Mouse (Mus musculus) megakaryocyte-erythroid progenitor cell, adult 5-6 weeks (primary cell): Measurements from ENCODE around the gene Ptrh1. TPM values are rescaled to one million over a fixed set of nuclear protein-coding genes. Genes with fewer than 3 reads are reported as not detected.

Experiments used
- ATAC-seq: replicated peaks from 2 replicates; pipeline ENCODE4 v1.8.0; 2016; ENCODE audit warnings: mild to moderate bottlenecking, inconsistent platforms; ENCODE audit not compliant: severe bottlenecking, poor library complexity, low FRiP score, low TSS enrichment
- total RNA-seq, 2 experiments: library from RNA; stranded (forward) in 1 of 2; stranded (reverse) in 1 of 2; fragments of 200-1000, 215-1000 nt in 1 of 2; fragments of >200 nt in 1 of 2; fragmentation: Nextera tagmentation in 1 of 2; gene quantifications; 2 replicates each; pipeline ENCODE4 v1.2.3; 2014 to 2017

Ptrh1 gene
- 5.2 and 6.9 TPM in 2 replicates for total RNA-seq (2014; fragmentation: Nextera tagmentation)
- total RNA-seq (2017): 0.46 and 3.9 TPM in 2 replicates

GRCm38 (mm10) chr2:32775359-32776074 lies at the start of gene Ptrh1, which contains the start of gene Ttc16:
TSS of gene Ptrh1 (plus strand) at chr2:32775786.
TSS of gene Ttc16 (minus strand) at chr2:32775633.
- peak; percentile 94 for ATAC-seq

DNA sequence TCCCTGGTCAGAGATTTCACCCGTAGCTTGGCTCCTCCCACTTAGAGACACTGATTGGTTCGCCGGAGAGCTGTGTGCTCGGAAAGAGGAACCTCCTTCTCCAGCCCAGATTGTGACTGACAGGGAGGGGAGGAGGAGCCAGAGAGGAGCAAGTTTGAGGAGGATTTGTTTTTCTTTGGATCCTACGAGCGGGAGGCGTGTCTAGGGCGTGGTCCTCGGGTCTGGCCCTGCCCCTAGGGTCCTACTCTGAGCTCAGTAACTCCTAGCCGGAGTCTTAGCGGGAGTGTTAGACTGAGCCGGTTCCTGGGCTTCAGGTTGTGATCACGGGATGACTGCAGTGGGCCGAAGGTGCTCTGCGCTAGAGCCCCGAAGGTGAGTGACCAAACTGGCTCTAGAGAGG lies 48.2 kb upstream of the Ptrh1 start:
- peak; percentile 99 for ATAC-seq

- ATAC-seq: no peak
These were observed 47.1 kb upstream of the Ptrh1 start for GRCm38 (mm10) chr2:32728463-32728862.

DNA sequence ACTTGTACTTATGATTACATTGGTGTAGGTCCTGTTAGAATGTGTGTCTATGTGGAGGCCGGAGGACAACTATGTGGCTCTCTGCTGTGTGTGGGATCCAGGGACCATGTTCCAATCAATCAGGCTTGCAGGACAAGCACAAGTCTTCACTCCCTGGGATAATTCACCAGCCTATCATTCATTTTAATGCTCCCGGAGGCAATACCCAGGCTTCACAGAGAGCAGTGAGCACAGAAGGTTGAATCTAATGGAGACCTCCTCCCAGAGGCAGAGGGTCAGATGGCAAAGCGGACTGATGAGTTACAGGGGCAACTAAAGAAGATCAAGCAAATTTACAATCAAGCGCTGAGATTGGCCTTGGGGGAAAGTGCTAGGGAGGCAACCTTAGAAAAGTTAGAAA lies 46.0 kb upstream of the Ptrh1 start:
- ATAC-seq: no peak

- no peak for ATAC-seq
These were observed 44.7 kb upstream of the Ptrh1 start for GRCm38 (mm10) chr2:32730854-32731253.

DNA sequence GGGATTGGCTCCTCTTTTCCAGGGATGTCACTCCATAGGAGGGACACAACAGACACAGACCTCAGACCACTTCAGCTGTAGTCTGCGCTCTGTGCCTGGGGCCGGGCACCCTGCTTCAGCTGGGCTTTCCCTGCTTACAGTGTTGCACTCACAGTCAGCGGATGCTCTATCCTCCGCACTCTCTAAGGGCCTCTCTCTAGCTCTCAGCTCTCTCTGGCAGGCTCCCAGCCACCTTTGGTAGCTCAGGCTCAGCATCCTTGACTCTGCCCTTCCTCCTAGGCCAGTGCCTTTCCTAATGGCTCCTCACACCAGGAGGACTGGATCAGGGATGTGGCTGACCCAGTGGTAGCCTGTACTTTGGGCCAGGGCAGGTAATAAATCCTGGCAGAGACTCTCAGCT lies 43.7 kb upstream of the Ptrh1 start:
- no peak for ATAC-seq

GRCm38 (mm10) chr2:32732695-32733094 lies 42.9 kb upstream of the Ptrh1 start:
- no peak for ATAC-seq

DNA sequence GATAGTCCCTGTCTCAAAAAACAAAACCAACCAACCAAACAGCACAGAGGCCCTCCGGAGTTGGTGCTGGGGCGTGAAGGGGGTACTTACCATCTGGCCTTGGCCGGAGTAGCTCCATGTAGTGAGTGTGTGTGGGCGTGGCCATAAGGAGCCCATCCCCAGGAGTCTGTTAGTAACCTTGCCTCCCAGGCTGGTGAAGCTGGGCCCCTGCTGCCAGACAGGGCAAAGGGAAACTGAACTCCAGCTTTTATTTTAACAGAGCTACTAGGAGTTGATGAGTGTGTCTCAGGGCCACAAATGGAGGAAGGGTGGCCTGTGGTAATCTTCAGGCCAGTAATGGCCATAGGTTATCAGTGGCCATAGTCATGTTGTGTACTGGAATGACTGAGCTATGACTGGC lies 41.1 kb upstream of the Ptrh1 start:
- no peak for ATAC-seq

DNA sequence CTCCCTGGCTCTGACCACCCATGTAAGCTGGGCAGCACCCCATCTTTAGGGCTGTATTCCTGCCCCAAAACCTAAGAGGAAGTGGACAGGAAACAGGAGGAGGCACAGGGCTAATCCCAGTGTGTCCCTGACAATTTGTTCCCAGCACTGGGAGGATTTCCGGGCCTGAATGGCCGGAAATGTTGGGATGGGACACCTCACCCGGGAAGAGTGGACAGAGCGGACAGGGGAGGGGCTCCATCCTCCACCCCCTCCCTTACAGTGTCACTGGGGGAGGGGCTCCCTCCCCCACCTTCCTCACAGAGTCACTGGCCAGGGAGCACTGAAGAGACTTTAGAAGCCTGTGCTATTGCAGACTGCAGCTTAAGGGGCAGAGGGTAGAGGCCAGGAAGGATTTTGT lies 40.7 kb upstream of the Ptrh1 start:
- no peak for ATAC-seq

DNA sequence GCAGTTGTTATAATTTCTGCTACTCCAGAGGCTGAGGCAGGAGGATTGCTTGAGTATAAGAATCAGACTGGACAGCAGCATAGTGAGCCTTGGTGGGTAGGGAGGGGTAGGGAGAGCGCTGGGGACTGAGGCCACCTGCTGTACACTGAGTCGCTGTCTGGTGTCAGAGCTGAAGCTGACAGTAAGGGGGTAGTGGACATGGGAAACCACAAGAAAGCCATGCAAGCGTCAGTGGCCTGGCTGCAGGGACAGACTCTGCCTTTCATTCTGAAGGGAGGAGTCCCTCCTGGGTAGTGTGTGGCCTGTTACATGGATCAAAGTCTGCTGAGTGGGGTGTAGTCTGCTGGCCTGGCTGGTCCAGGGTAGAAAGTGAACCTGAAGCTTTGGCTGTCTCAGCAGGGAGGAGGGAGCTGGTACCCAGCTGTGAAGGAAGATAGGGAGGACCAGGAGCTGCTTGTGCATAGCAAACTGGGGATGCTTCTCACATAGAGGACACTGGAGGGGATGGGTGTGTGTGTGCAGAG lies 39.2 kb upstream of the Ptrh1 start:
- ATAC-seq: no peak

- no peak for ATAC-seq
These were observed 38.6 kb upstream of the Ptrh1 start for GRCm38 (mm10) chr2:32737008-32737407.

- no peak for ATAC-seq
These were observed 36.3 kb upstream of the Ptrh1 start for GRCm38 (mm10) chr2:32739311-32739710.

- ATAC-seq: no peak
These were observed 34.7 kb upstream of the Ptrh1 start, which contains the start of gene 6330409D20Rik for GRCm38 (mm10) chr2:32740916-32741272. TSS of gene 6330409D20Rik (minus strand) at chr2:32741016.

- no peak for ATAC-seq
These were observed 34.1 kb upstream of the Ptrh1 start for GRCm38 (mm10) chr2:32741273-32742172.

DNA sequence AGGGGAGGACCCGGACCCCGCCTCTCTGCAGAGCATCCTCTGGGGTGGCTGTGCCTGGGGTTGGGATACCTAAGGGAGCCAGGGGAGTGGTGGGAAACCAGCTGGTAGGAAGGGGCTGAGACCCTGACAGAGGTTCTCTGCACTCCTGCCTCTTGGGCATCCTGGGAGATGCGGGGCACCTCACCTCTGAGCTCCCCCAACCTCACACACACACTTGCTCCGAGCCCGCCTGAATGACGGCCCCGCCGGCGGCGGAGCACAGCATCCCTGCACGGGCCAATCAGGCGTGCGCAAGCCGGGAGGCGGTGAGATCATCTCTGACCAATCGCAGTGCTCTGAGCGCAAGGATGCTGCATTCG lies 33.4 kb upstream of the Ptrh1 start:
- no peak for ATAC-seq

DNA sequence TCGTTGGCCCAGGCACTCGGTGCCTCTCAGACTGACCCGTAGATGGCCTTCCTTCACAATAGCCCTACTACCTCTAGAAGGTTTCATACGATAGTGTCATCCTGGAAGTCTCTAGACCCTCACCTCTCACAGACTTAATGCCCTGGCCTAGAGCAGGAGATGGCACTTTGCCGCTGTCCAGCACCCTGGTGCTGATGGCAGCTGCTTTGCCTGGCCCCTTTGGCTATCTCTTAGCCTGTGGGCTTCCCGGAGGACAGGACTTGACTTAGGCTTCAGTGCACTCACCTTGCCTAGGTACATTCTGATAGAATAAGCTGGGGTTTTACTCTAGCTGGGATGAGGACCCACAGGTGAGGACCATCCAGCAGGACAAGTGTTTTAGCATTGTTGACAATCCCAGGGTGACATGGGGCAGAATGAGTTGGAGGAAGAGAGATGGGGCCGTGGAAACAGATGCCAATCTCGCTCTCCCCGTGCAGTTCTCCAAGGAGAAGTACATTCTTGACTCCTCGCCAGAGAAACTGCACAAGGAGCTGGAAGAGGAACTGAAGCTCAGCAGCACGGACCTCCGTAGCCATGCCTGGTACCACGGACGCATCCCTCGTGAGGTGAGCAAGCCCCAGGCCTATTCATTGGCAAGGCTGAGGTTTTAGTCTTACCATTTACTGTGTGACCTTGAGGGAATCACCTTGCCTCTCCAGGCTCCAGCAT lies 31.2 kb upstream of the Ptrh1 start:
- ATAC-seq: no peak

- ATAC-seq: no peak
These were observed 26.5 kb upstream of the Ptrh1 start for GRCm38 (mm10) chr2:32749082-32749481.

DNA sequence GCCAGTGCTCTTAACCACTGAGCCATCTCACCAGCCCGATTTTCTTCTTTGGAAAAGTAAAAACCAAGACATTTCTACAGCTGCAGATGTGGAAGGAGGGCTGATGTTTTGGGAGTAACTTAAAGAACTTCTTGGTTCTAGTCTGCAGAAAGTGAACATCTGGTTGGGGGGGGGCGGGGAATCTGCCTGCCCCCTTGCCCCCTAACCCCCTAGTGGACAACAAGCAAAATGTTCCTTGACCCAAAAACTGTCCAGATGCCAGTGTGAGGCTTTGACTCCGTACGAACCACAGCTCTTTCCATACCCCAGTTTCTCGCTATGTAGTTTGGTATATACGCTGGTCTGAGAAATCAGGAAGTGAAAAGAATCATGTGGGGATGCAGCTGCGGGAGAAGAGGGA lies 25.4 kb upstream of the Ptrh1 start:
- no peak for ATAC-seq

DNA sequence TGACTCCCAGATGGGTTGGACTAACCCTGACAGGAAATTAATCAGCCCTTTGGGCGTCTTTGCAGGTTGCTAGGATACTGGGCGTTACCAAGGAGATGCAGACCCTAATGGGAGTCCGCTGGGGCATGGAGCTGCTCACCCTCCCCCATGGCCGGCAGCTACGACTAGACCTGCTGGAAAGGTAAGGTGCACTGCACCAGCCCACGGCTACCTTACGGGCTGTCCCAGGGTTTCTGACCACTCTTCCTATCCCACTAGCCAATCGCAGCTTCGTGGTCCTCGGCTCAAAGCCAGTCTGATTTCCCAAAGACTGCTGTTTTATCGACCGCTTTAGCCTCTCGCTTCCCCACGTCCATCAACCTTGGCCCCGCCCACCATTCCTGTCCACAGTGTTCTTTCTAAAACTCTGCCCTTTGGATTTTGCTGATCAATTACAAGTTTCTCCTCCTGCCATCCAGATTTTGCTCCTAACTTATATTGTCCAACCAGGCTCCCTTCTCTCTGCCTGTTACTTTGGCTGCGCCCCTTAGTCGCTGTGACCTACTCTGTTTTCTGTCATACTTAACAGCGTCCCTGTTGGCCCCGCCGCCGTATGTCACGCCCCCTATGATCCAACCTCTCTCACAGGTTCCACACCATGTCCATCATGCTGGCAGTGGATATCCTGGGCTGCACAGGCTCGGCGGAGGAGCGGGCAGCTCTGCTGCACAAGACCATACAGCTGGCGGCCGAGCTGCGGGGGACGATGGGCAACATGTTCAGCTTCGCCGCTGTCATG lies 24.5 kb upstream of the Ptrh1 start:
- no peak for ATAC-seq
